Mouse (Mus musculus) testis, adult 2 months (tissue): ENCODE measurements around the gene Adra1b. TPM values are rescaled to one million over a fixed set of nuclear protein-coding genes. Genes with fewer than 3 reads are reported as not detected.

Source experiments
- H3K27ac ChIP-seq: fragments of 200-500 bp; 2 replicates; pipeline ENCODE4 v1.5.1; 2012; ENCODE audit warnings: low read depth, low read length; ENCODE audit not compliant: control insufficient read depth, insufficient read depth
- H3K27me3 ChIP-seq: fragments of 200-500 bp; 2 replicates; pipeline ENCODE4 v1.6.1; 2012; ENCODE audit warnings: mild to moderate bottlenecking, low read length, moderate library complexity; ENCODE audit not compliant: control insufficient read depth, insufficient read depth
- H3K36me3 ChIP-seq: fragments of 200-500 bp; 2 replicates; pipeline ENCODE4 v1.6.1; 2012; ENCODE audit warnings: mild to moderate bottlenecking, low read length; ENCODE audit not compliant: control insufficient read depth, insufficient read depth
- H3K4me1 ChIP-seq: fragments of 200-500 bp; 2 replicates; pipeline ENCODE4 v1.6.1; 2012; ENCODE audit warnings: low read length; ENCODE audit not compliant: control insufficient read depth, insufficient read depth
- H3K4me3 ChIP-seq: fragments of 200-500 bp; 2 replicates; pipeline ENCODE4 v1.5.1; 2012; ENCODE audit warnings: low read depth, mild to moderate bottlenecking, low read length, moderate library complexity, mixed read lengths; ENCODE audit not compliant: control insufficient read depth
- CTCF ChIP-seq: fragments of 200-500 bp; IDR thresholded peaks from 2 replicates; pipeline ENCODE4 v1.5.1; 2012; ENCODE audit warnings: low read depth, mild to moderate bottlenecking, inconsistent platforms, low read length, moderate library complexity; ENCODE audit not compliant: control insufficient read depth, insufficient read depth, insufficient replicate concordance
- POLR2A ChIP-seq: fragments of 200-500 bp; IDR thresholded peaks from 2 replicates; pipeline ENCODE4 v1.6.1; 2012; ENCODE audit warnings: low read depth, mild to moderate bottlenecking, inconsistent platforms, low read length, moderate library complexity; ENCODE audit not compliant: control insufficient read depth
- polyA plus RNA-seq: library from polyadenylated mRNA; depleted of rRNA; stranded (reverse); fragments of >200 nt; gene quantifications from 2 replicates; pipeline ENCODE4 v1.2.3, GENCODE M21; 2012; rRNA removed

The Adra1b gene
- polyA plus RNA-seq, 1 experiment: 0.53 TPM

GRCm38 (mm10) chr11:43751542-43751941 lies 149.5 kb downstream of the Adra1b start:
- H3K4me1 ChIP-seq: peaks cover 2% of the 10 kb centered on the region
- H3K4me3 ChIP-seq: no peak overlapping the region
- TF ChIP-seq CTCF (no peak), POLR2A (no peak)
- H3K27me3 ChIP-seq: no peaks in the 10 kb centered on the region
- H3K27ac ChIP-seq: no peak overlapping the region
- H3K36me3 ChIP-seq: no peaks in the 10 kb centered on the region

- Histone ChIP-seq H3K27me3 (no peaks in the 10 kb centered on the region), H3K4me3 (peak within 1 kb of the TSS; percentile 93), H3K27ac (peak within 1 kb of the TSS; percentile 69), H3K36me3 (peaks cover 2% of the 10 kb centered on the region; the same call in 1 of the 2 replicates), H3K4me1 (peaks cover 2% of the 10 kb centered on the region)
- TF ChIP-seq POLR2A (peak; percentile 91), CTCF (no peak)
Measured at GRCm38 (mm10) chr11:43747233-43748226, 153.5 kb downstream of the Adra1b start, which contains the start of gene Ttc1. Ttc1 (minus strand) TSS chr11:43748008.

DNA sequence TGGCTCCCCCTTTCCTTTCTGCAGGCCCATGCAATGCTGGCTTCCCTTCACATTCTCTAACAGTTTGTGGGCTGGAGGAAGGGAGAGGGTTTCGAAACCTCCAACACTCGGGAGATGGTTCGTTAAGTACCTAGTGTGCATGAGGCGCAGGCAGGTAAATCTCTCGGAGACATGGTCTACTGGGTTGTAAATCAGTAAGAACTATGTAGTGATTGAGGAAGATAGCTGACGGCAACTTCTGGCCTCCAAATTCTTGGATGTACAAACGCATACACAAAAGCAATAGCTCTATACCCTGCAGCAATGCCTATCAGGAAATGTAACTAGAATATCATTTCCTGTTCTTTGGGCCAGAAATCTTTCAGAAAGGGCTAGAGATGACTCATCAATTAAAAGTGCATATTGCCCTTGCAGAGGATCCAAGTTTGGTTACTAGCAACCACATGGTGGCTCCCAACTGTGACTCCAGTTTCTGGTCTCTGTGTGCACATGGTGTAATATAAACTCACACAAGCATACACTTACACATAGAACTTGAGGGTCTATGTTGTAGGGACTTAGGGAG lies 172.2 kb downstream of the Adra1b start:
- H3K36me3 ChIP-seq: no peaks in the 10 kb centered on the region

DNA sequence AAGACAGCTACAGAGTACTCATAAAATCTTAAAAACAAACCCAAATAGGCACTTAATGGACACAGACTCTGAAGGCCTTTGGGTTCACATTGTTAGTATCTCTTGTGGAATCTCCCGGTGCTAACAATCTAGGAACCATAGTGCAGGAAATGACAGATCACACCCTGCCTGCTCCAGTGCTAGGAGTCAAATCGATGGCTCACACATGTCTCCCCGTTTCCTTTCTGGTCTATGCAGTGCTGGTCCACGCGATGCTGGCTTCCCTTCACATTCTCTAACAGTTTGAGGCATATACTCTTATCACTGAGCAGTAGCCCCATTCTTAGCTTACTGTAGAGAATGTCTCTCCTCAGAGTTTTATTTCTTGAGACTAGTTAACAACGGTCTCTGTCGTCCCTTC lies 173.2 kb downstream of the Adra1b start:
- no peak overlapping the region for H3K27ac ChIP-seq
- no peaks in the 10 kb centered on the region for H3K36me3 ChIP-seq
- no peaks in the 10 kb centered on the region for H3K4me1 ChIP-seq
- TF ChIP-seq POLR2A: no peak
- no peak for TF ChIP-seq CTCF
- no peak overlapping the region for H3K4me3 ChIP-seq
- H3K27me3 ChIP-seq: no peaks in the 10 kb centered on the region

More for the DNA sequence above, 172.2 kb downstream of the Adra1b start:
- H3K27me3 ChIP-seq: no peaks in the 10 kb centered on the region
- TF ChIP-seq CTCF (no peak), POLR2A (no peak)
- H3K4me1 ChIP-seq: no peaks in the 10 kb centered on the region
- no peak overlapping the region for H3K27ac ChIP-seq
- H3K4me3 ChIP-seq: no peak overlapping the region

Other genes with a start within 250 kb of the Adra1b start
- 9.2 and 10.3 TPM in 2 replicates for gene Pwwp2a, start 219.2 kb downstream of the Adra1b start, polyA plus RNA-seq
- gene Ttc1, start 153.2 kb downstream of the Adra1b start, polyA plus RNA-seq: 38.6 and 44.9 TPM in 2 replicates